Mouse (Mus musculus) macrophage (primary cell): ENCODE measurements around the gene Atp6v1fnb. TPM values are rescaled to one million over a fixed set of nuclear protein-coding genes. Genes with fewer than 3 reads are reported as not detected.

Source experiments
- polyA plus RNA-seq: library from polyadenylated mRNA; stranded (reverse); fragments of 250-400 nt; gene quantifications from 3 replicates; pipeline ENCODE4 v1.2.4, GENCODE M21; 2018; ENCODE audit warnings: inconsistent platforms

The Atp6v1fnb gene
- polyA plus RNA-seq, 1 experiment from 2014 or later: not detected

Other genes starting within 250 kb of the Atp6v1fnb start
- gene Hilpda, start 198.9 kb upstream of the Atp6v1fnb start, polyA plus RNA-seq: 5.8 to 22.2 TPM (median 7.5 TPM) in 3 replicates
- not detected in 3 replicates for gene Fam71f2, start 191.8 kb upstream of the Atp6v1fnb start, polyA plus RNA-seq
- not detected in 3 replicates for gene Fam71f1, start 152.3 kb upstream of the Atp6v1fnb start, polyA plus RNA-seq
- 51.7 to 126 TPM (median 107 TPM) in 3 replicates for gene Calu, start 123.4 kb upstream of the Atp6v1fnb start, polyA plus RNA-seq
- gene Opn1sw, start 83.0 kb upstream of the Atp6v1fnb start, polyA plus RNA-seq: not detected in 3 replicates
- gene Ccdc136, start 75.1 kb upstream of the Atp6v1fnb start, polyA plus RNA-seq: not detected in 3 replicates
- not detected in 3 replicates for gene Flnc, start 38.2 kb upstream of the Atp6v1fnb start, polyA plus RNA-seq
- 222 to 392 TPM (median 370 TPM) in 3 replicates for gene Atp6v1f, start 3.7 kb upstream of the Atp6v1fnb start, polyA plus RNA-seq
- 0.28 TPM in 1 of 3 replicates, not detected in the others for gene Kcp, start 36.5 kb downstream of the Atp6v1fnb start, polyA plus RNA-seq
- gene Irf5, start 55.2 kb downstream of the Atp6v1fnb start, polyA plus RNA-seq: 132 to 204 TPM (median 202 TPM) in 3 replicates
- 34.8 to 52.7 TPM (median 51.8 TPM) in 3 replicates for gene Tnpo3, start 138.4 kb downstream of the Atp6v1fnb start, polyA plus RNA-seq
- gene Tspan33, start 222.8 kb downstream of the Atp6v1fnb start, polyA plus RNA-seq: 0.90 to 9.9 TPM (median 1.4 TPM) in 3 replicates